Mouse (Mus musculus) frontal cortex, postnatal 14 days (tissue): ENCODE results near the gene 1700069L16Rik.

Source experiments
- DNase-seq, 2 experiments: peaks; one replicate each; pipeline ENCODE4 v3.0.0; 2022; ENCODE audit warnings: low spot score in 2 of 2

The 1700069L16Rik gene

GRCm38 (mm10) chr5:113734376-113734775 is 9.8 kb upstream of the 1700069L16Rik start:
- DNase-seq: no peak

- peak in 1 of 2 experiments; percentile 47 for DNase-seq
Observed at GRCm38 (mm10) chr5:113732182-113732581, 7.6 kb upstream of the 1700069L16Rik start.

- DNase-seq: no peak
Observed at GRCm38 (mm10) chr5:113731174-113731573, 6.6 kb upstream of the 1700069L16Rik start.

- DNase-seq: no peak
Observed at GRCm38 (mm10) chr5:113730641-113731121, 6.1 kb upstream of the 1700069L16Rik start.

GRCm38 (mm10) chr5:113728691-113729090 is 4.1 kb upstream of the 1700069L16Rik start:
- DNase-seq: no peak

- no peak for DNase-seq
Observed at GRCm38 (mm10) chr5:113728011-113728410, 3.4 kb upstream of the 1700069L16Rik start.

DNA sequence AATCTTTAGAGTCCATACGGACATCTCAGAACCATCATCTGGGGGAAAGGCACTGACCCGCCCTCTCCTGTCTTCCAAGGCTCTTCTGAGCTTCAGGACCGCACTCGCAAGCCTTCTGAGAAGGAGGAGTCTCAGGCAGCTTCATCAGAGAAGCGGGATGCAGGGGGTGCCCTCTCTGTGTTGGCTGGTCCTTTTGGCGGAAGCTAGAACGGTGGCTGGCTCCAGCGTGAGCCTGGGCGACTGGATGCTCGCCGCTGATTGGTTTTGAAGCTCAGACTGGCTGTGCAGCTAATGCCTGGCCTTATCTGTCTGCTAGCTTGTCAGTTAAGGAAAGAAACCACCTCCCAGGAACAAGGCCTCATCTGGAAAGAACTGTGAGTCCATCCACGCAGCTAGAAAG is 2.7 kb upstream of the 1700069L16Rik start:
- no peak for DNase-seq

DNA sequence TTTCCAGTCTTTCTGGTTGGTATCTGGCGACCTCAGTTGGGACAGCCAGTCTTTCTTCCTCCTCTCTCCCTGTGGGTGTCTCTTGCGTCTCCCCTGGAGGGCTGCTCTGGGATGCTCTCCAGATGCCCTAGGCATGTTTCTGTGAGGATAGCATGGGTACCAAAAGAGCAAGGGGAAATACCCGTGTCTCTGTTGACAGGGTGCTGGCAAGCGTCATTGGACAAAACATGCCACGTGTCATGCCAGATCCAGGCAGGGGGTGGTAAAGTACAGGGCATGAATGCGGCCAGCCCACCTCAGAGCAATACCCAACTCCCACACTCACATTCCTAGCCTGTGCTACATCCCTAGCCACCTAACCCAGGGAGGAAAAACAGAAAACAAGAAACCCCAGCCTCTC is 2.0 kb upstream of the 1700069L16Rik start:
- no peak for DNase-seq

DNA sequence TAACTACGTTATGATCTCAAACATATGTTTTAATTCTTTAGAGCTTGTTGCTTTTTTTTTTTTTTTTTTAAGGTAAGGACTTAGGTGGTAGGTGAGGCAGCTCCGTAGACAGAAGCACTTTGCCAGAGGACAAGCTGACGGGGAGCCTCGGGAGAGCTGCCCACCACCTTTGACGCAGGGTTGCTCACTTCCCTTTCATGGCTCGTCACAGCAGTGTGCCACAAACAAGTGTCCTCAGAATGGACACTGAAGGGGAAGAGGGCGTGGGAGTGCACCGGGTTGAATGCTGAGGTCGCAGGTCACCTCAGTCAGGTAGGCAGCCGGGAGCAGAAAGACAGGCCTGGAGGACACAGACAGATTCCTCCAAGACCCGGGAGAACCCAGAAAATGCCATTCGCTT is 845 bp upstream of the 1700069L16Rik start:
- DNase-seq: no peak

GRCm38 (mm10) chr5:113723567-113724237 is 870 bp downstream of the 1700069L16Rik start:
- DNase-seq: no peak

GRCm38 (mm10) chr5:113722224-113723013 is 2.2 kb downstream of the 1700069L16Rik start:
- no peak for DNase-seq

- no peak for DNase-seq
Observed at GRCm38 (mm10) chr5:113719221-113719661, 5.3 kb downstream of the 1700069L16Rik start.

DNA sequence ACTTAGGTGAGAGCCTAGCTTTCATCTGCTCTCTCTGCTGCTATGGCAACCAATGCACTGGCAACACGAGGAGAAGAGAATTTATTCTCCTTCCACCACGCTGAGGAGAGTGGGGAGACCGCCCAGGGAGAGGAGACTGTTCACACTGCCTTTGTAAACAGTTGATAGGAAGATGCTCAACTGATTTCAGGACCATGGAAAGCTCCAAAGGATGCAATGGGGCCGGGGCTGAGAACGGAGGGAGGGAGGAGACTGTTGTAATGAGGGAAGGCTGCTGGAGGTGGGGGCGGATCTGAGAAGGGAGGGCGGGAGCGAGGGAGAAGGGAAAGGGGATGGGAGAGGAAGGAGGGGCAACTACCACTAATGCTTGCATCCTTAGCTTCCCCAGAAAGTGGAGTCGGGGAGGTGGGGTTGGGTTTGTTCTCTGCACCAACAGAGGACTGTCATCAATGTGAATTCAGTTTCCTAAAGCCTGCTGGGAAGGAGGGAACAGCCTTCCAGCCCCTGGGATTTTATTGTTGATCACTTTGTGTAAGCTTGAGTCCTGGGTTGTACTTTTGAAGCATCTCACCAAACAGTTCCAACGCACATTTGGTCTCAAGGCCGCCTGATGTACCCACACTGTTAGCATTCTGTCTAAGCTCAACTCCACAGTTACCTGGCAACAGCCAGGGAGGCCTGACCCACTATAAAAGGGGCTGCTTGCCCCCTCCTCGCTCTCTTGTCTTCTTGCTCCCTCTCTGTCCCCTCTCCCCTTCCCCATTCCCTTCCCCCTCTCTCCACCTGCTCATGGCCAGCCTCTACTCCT is 7.8 kb downstream of the 1700069L16Rik start:
- peak; percentile 65 to 66 for DNase-seq

- no peak for DNase-seq
Observed at GRCm38 (mm10) chr5:113712861-113713260, 11.7 kb downstream of the 1700069L16Rik start.

GRCm38 (mm10) chr5:113703803-113704585 is 20.6 kb downstream of the 1700069L16Rik start:
- DNase-seq: no peak

DNA sequence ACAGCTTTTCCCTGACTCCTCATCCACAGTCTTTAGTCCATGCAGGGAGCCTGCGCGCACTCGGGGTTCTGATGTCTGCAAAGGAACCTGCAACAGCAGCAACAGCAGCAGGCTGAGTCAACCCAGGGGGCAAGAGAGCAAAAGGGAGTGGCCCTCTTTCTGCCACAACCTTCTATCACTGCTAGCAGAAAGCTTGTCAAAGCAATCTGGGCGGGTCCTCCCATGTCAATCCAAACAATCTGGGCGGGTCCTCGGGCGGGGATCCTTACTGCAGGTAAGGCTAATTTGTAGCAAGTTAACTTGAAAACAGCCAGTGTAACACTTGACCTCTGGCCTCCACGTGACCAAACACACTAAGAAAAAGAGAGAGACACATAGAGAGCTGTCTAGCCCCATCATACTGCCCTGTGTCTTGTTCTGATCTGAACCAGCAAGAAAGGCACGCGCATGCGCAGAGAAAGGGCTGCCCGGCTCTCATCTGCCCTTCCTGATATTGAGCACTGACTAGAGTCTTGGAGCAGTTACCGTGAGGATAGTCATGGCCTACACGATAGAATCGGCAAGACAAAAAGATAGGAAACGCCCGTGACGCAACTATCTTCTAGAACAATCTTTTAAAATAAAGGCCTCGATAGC is 24.1 kb downstream of the 1700069L16Rik start:
- no peak for DNase-seq

DNA sequence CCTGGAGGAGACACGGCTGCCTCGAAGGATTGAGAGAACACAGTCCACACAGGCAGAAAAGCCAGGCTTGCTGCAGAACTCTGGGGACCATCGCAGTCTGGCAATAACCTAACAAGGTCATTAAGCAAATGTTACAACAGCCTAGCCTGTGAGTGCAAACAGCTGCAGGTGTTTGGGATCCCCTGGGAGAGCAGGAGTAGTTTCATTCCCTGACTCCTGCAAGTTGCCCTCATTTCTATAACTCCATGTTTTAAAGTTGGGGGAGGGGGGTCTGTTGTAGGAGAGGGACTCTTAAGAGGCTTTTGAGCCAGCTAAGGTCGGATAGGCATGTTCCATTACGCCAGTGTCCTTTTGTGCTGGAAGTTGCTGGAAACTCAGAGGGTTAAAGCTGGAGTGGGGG is 30.2 kb downstream of the 1700069L16Rik start:
- no peak for DNase-seq

DNA sequence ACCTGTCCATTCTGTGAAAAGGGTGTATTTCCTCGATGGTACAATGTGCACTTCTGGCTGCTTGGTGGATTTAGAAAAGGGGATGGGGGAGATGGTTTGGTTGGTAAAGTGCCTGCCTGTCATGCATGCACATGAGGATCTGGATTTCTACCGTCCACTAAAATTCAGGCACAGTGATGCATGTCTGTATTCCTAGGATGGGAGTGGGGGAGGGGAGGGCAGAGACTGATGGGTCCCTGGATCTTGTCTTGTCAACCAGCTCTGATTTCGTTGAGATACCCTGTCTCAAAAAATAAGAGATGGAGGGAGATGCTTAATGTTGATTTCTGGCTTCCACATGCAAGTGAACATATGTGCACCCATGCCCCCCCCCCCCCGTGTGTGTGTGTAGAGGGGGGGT is 30.6 kb downstream of the 1700069L16Rik start:
- no peak for DNase-seq

GRCm38 (mm10) chr5:113693196-113693755 is 31.3 kb downstream of the 1700069L16Rik start:
- no peak for DNase-seq

- DNase-seq: no peak
Observed at GRCm38 (mm10) chr5:113690866-113691265, 33.7 kb downstream of the 1700069L16Rik start.
